Mouse (Mus musculus): ENCODE results near the gene Btaf1. TPM values are rescaled to one million over a fixed set of nuclear protein-coding genes. Genes with fewer than 3 reads are reported as not detected.
A peak's percentile ranks its signal among the peaks of the same experiment; 100 is the strongest.

Gene Btaf1
- polyA plus RNA-seq, 1 experiment, result 27.5 TPM

DNA sequence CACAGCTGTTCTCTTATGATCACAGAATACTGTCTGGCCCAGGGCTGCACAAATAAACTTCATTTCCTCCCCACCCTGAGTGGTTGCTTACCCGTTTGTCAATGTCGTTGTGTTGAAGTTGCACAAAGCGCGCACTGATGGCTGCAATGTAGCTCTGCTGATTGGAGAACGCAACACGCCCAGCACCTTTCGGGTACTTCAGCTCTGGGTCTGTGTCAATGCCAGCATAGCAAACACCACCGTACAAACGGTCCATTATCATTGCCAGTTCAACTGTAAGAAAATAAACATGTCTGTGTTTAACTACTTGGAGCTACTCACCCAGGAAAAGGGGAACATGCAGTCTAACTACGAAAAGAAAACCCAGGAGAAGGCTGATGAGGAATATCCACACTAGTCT is 118.6 kb downstream of the Btaf1 start:
- H3K4me1 ChIP-seq (ENCODE audit: control insufficient read depth, insufficient read depth, low read length), result no peaks in the 10 kb centered on the region
- TF ChIP-seq CTCF (IDR thresholded peaks at IDR 0.05; ENCODE audit: borderline replicate concordance, insufficient read depth, low read length), result no peak
- H3K27ac ChIP-seq (ENCODE audit: insufficient read depth, low read length), result no peak overlapping the region
- H3K4me3 ChIP-seq (ENCODE audit: insufficient read depth, low read length), result no peak overlapping the region

DNA sequence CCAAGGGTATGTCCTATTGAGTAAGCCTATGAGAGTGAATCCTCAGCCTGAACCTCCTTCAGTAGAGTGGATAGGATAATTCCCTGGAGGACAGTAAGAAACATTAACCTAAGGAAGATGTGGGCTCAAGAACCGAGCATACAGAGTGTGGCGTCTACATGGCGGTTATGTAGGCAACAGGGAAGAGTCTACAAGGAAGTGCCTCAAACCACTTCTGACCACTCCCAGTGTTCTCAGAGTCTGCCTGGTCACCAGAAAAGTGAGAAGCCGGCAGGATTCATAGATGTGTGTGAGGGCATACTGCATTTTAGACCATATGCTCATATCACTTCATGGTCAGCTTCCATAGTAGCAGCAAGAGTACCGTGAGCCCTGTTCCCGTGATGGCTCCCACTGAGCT is 122.6 kb downstream of the Btaf1 start:
- H3K4me1 ChIP-seq (ENCODE audit: control insufficient read depth, insufficient read depth, low read length), result no peaks in the 10 kb centered on the region
- no peak overlapping the region for H3K4me3 ChIP-seq (ENCODE audit: insufficient read depth, low read length)
- TF ChIP-seq CTCF (IDR thresholded peaks at IDR 0.05; ENCODE audit: borderline replicate concordance, insufficient read depth, low read length) (no peak), POLR2A (IDR thresholded peaks at IDR 0.05; ENCODE audit: low read depth, low read length) (no peak)
- no peak overlapping the region for H3K27ac ChIP-seq (ENCODE audit: insufficient read depth, low read length)

DNA sequence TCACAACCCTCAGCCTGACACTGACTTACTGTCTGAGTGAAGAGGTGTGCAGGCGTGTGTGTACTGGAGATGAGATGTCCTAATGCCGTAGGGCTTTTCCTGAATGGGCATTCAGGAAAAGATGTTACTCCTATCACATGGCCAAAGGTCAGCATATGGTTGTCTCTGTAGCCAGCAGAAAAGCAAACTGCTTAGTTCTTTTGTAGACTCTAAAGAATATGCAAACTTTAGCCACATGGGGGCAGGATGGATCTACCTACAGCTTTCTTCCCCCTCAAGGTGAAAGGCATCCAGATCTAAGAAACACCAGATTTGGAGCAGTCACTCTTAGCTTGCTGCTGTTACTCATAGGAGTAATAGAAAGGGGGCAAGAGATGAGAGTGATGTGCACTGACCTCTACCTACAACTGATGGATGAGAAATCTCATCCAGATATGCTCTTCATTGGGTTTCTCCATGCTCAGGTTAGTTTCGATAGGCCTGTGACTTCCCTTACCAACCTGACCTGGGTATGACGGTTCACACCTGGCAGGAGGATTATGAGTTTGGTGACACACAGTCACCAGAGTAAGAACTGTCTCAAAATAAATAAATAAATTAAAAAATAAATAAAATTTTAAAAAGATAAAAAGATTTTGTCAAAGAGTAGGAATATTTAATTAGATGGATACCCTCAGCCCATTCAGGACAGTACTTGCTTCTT is 124.9 kb downstream of the Btaf1 start:
- Histone ChIP-seq H3K4me3 (ENCODE audit: insufficient read depth, low read length) (no peak overlapping the region), H3K27ac (ENCODE audit: insufficient read depth, low read length) (no peak overlapping the region)
- no peak for TF ChIP-seq POLR2A (IDR thresholded peaks at IDR 0.05; ENCODE audit: low read depth, low read length)
- no peak for TF ChIP-seq CTCF (IDR thresholded peaks at IDR 0.05; ENCODE audit: borderline replicate concordance, insufficient read depth, low read length)

DNA sequence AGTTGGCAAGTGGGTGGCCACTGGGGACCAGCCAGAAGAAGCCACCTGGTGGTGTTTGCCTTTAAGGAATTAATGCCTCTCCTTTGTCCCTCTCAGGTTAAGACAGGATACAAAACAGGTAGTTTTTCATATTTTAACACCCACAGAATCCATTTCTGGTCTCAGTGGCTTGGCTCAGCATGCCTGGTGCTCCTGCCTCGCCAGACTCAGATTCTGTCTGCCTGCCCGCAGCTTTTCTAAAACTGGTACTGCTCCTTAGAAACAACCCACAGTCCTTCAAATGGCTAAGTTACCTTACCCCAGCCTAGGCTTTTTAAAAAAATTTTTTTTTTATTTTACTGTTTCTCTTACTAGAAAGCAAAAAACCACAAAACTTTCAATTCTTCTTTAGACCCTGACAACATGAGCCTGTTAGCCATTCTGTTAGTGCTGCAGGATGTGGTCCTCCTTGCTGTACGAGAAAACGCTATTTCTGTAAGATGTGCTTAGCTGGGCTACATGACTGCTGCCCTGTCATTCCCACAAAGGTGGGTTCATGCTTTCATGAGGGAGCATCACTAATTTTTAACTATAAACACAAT is 130.2 kb downstream of the Btaf1 start:
- H3K4me3 ChIP-seq (ENCODE audit: insufficient read depth, low read length), result no peak overlapping the region
- TF ChIP-seq POLR2A (IDR thresholded peaks at IDR 0.05; ENCODE audit: low read depth, low read length) (no peak), CTCF (IDR thresholded peaks at IDR 0.05; ENCODE audit: borderline replicate concordance, insufficient read depth, low read length) (no peak)
- H3K27ac ChIP-seq (ENCODE audit: insufficient read depth, low read length), result no peak overlapping the region
- peaks cover 8% of the 10 kb centered on the region for H3K4me1 ChIP-seq (ENCODE audit: control insufficient read depth, insufficient read depth, low read length)

More for the DNA sequence above, 124.9 kb downstream of the Btaf1 start:
- no peaks in the 10 kb centered on the region for H3K4me1 ChIP-seq (ENCODE audit: control insufficient read depth, insufficient read depth, low read length)

DNA sequence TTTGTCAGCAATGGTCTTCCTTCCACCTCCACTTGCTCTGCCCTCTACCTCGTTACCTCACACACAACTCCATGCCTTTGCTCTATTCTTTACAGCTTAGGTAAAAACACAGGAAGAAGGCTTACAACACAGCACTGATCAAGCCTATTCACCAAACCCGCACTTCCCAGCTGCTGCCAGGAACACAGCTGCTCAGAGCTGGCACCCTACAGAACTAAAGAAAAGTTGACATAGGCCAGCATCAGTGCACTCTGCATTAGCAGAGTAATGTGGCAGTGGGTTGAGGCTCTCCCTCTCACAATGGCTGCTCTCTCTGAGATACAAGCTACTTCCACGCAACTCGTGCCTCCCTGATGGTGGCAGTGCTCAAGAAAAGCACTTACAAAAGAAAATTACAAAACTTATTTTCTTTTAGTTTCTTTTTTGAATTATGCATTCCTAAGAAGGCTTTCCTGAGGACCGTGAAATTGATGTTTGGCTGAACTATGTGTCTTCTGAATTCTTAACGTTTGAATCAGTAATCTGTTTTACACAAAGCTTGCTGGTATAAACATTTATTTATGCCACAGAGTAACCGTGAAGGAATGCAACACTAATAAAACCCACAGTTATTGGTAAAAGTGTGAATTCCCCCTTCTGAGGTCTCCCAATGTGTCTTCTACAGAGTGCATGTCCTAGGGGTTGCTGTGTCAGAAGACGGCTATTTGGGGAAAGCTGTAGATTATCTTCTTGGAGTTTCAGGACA is 131.5 kb downstream of the Btaf1 start:
- peaks cover 8% of the 10 kb centered on the region for H3K4me1 ChIP-seq (ENCODE audit: control insufficient read depth, insufficient read depth, low read length)
- H3K4me3 ChIP-seq (ENCODE audit: insufficient read depth, low read length), result no peak overlapping the region
- TF ChIP-seq CTCF (IDR thresholded peaks at IDR 0.05; ENCODE audit: borderline replicate concordance, insufficient read depth, low read length) (no peak), POLR2A (IDR thresholded peaks at IDR 0.05; ENCODE audit: low read depth, low read length) (no peak)
- H3K27ac ChIP-seq (ENCODE audit: insufficient read depth, low read length), result peak overlapping the region; percentile 58; the same call in 1 of the 2 replicates

DNA sequence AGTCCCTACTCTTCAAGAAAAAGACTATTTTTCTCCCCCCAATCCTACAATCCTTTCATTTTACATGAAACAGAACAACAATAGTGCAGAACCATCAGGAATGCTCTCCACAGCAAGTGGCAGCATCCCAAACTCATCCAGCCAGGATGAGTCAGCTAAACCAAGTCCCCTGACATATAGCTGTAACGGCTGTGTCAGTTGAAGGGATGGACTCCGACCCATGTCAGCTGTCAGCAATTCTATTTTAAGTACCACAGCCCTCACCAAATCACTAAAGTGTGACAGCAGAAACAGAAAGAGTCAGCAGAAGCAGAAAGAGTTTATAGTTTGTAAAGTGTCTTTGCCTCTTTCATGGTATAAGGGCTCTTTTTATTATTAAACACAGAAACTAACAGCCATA is 133.7 kb downstream of the Btaf1 start:
- Histone ChIP-seq H3K4me3 (ENCODE audit: insufficient read depth, low read length) (no peak overlapping the region), H3K4me1 (ENCODE audit: control insufficient read depth, insufficient read depth, low read length) (peaks cover 8% of the 10 kb centered on the region), H3K27ac (ENCODE audit: insufficient read depth, low read length) (no peak overlapping the region)
- TF ChIP-seq CTCF (IDR thresholded peaks at IDR 0.05; ENCODE audit: borderline replicate concordance, insufficient read depth, low read length) (no peak), POLR2A (IDR thresholded peaks at IDR 0.05; ENCODE audit: low read depth, low read length) (no peak)

DNA sequence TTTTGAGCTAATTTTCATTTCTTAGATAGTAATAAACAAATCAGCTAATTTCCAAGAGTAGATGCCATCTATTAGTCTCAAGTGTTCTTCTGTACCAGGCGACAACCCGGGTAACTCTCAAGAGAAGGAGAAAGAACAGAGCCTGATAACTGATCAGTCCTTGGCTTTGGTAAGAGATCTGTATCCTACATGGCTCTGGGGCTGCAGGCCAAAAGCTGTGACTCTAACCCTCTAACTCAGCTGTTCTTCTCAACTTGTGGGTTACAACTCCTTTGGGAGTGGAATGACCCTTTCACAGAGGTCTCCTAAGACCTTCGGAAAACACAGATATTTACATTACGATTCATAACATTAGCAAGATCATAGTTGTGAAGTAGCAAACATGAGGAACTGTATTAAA is 134.2 kb downstream of the Btaf1 start:
- H3K4me1 ChIP-seq (ENCODE audit: control insufficient read depth, insufficient read depth, low read length), result peaks cover 8% of the 10 kb centered on the region
- no peak overlapping the region for H3K4me3 ChIP-seq (ENCODE audit: insufficient read depth, low read length)
- peak overlapping the region; percentile 44 for H3K27ac ChIP-seq (ENCODE audit: insufficient read depth, low read length)
- TF ChIP-seq POLR2A (IDR thresholded peaks at IDR 0.05; ENCODE audit: low read depth, low read length) (no peak), CTCF (IDR thresholded peaks at IDR 0.05; ENCODE audit: borderline replicate concordance, insufficient read depth, low read length) (no peak)

Other genes starting within 250 kb of the Btaf1 start
- 3.2 and 4.9 TPM in 2 replicates for gene Ppp1r3c, start 189.4 kb upstream of the Btaf1 start, polyA plus RNA-seq (2011; ENCODE audit: insufficient read length, low read depth, missing spikeins)
- gene Tnks2, start 91.8 kb upstream of the Btaf1 start, polyA plus RNA-seq (2011; ENCODE audit: insufficient read length, low read depth, missing spikeins), result 184 and 201 TPM in 2 replicates
- 2.3 and 3.3 TPM in 2 replicates for gene Fgfbp3, start 6.5 kb upstream of the Btaf1 start, polyA plus RNA-seq (2011; ENCODE audit: insufficient read length, low read depth, missing spikeins)

Data from embryonic fibroblast, embryonic 13.5 days (primary cell).